Mouse (Mus musculus) cerebellum, adult 9-10 months (tissue): ENCODE measurements at regions not wholly inside any gene's neighbourhood (a gene's known extent, or its start where the extent isn't known, plus 50 kb on each side); places are given as distances from the start of the nearest gene placed in this dataset.

Source experiments
- DNase-seq: peaks from one replicate; pipeline ENCODE4 v3.0.0; 2022

- DNase-seq, result no peak
Measured at GRCm38 (mm10) chrX:12479207-12479606, 108.4 kb upstream of the Atp6ap2 start.

- DNase-seq, result no peak
Measured at GRCm38 (mm10) chrX:12490957-12491356, 96.6 kb upstream of the Atp6ap2 start.

- no peak for DNase-seq
Measured at GRCm38 (mm10) chrX:12493216-12493615, 94.4 kb upstream of the Atp6ap2 start.

- no peak for DNase-seq
Measured at GRCm38 (mm10) chrX:12493916-12494315, 93.7 kb upstream of the Atp6ap2 start.

GRCm38 (mm10) chrX:12494535-12494934 is 93.1 kb upstream of the Atp6ap2 start:
- DNase-seq, result no peak

- DNase-seq, result no peak
Measured at GRCm38 (mm10) chrX:12500601-12501000, 87.0 kb upstream of the Atp6ap2 start.

- DNase-seq, result no peak
Measured at GRCm38 (mm10) chrX:12502364-12502763, 85.2 kb upstream of the Atp6ap2 start.

- no peak for DNase-seq
Measured at GRCm38 (mm10) chrX:12503581-12503980, 84.0 kb upstream of the Atp6ap2 start.

- no peak for DNase-seq
Measured at GRCm38 (mm10) chrX:12511119-12511518, 76.5 kb upstream of the Atp6ap2 start.

- no peak for DNase-seq
Measured at GRCm38 (mm10) chrX:12525044-12525443, 62.6 kb upstream of the Atp6ap2 start.

- no peak for DNase-seq
Measured at GRCm38 (mm10) chrX:12530406-12531311, 56.9 kb upstream of the Atp6ap2 start.
